Mouse (Mus musculus) ES-Bruce4 (cell line): ENCODE measurements around the gene Extl1.

ENCODE experiments used
- CTCF ChIP-seq: IDR thresholded peaks from one replicate; pipeline ENCODE4 v1.8.1; 2011; ENCODE audit warnings: low read depth, low read length
- POLR2A ChIP-seq: IDR thresholded peaks from one replicate; pipeline ENCODE4 v1.8.1; 2011; ENCODE audit warnings: low read length; ENCODE audit not compliant: insufficient read depth

GRCm38 (mm10) chr4:134387268-134387667 is 3.6 kb upstream of the Extl1 start:
- TF ChIP-seq CTCF (no peak), POLR2A (no peak)
